Mouse (Mus musculus): Measurements from ENCODE around the gene Mrpl34.
"Not testable (repeated sequence)": the region's sequence is repeated elsewhere in the genome, so short reads cannot be mapped to it uniquely, and the experiment has no call there.

Gene Mrpl34

GRCm38 (mm10) chr8:71464513-71465500 lies at the start of gene Mrpl34:
TSS of gene Mrpl34 (plus strand) at chr8:71464959.
- DNase-seq, result peak; percentile 96

GRCm38 (mm10) chr8:71422121-71422520 lies 42.6 kb upstream of the Mrpl34 start:
- DNase-seq, result no peak

DNA sequence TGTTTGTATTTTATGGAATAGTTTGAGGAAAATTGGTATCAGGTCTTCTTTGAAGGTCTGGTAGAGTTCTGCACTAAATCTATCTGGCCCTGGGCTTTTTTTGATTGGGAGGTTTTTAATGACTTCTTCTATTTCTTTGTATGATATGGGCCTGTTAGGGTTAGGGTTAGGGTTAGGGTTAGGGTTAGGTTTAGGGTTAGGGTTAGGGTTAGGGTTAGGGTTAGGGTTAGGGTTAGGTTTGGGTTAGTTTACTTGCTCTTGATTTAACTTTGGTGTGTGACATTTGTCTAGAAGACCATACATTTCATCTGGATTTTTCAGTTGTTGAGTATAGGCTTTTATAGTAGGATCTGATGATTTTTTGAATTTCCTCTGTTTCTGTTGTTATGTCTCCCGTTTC lies 31.8 kb upstream of the Mrpl34 start:
- DNase-seq, result not testable (repeated sequence)

- DNase-seq, result no peak
Measured at GRCm38 (mm10) chr8:71437041-71437440, 27.7 kb upstream of the Mrpl34 start.

GRCm38 (mm10) chr8:71441404-71441803 lies 23.4 kb upstream of the Mrpl34 start:
- no peak for DNase-seq

DNA sequence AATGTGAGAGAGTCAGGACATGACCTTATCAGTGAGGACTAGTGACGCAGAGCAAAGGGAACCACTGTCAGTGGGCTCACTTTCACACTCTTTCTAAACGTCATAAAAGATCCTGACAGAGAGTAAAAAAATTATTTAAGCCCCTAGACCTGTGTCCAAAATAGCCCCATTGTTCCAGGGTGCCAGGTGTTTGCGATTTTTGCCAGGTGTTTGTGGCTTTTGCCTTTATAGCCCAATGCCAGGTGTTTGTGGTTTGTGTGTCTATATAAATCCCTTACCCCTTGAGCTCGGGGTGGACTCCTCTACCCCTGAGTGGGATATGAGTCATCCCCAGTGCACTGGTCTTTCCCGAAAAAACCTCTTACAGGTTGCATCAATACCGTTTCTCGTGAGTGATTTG lies 19.7 kb upstream of the Mrpl34 start:
- DNase-seq, result no peak

- DNase-seq, result no peak
Measured at GRCm38 (mm10) chr8:71451337-71451736, 13.4 kb upstream of the Mrpl34 start.

DNA sequence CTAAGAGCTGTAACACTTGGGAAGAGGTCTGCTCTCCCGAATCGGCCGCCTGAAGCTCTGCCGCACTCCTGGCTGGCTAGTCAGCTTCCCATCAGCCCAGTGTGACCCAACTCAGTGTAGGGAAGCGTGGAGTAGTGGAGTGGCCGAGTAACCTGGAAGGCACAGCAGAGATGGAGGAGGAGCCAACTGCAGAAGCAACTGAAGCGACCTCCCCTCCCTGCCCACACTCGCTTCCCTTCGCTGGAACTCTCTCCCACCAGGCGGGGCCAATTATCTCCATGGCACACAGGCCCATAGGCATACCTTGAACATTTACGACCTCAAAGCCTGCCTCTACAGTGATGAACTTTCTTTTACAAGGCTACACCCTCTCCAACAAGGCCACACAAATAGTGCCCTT lies 13.0 kb upstream of the Mrpl34 start:
- DNase-seq, result no peak

- DNase-seq, result no peak
Measured at GRCm38 (mm10) chr8:71452669-71453068, 12.1 kb upstream of the Mrpl34 start.

DNA sequence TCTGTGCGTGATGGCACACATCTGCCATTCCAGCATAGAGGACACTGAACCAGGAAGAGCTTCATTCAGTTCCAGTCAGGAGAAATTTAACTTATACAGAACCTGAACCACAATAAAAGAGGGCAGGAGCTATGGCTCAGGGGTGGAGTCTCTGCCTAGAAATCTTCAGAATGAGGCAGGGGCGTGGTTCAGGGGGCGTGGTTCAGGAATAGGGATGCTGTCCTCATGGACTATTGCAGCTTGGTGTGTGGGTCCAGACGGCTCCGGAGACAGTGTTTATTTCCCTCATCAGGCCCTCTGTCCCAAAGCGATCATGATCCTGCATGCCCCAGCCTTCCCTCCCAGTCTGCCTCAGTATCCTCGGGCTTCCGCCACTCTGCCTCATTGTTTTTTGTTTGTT lies 10.1 kb upstream of the Mrpl34 start:
- DNase-seq, result no peak

DNA sequence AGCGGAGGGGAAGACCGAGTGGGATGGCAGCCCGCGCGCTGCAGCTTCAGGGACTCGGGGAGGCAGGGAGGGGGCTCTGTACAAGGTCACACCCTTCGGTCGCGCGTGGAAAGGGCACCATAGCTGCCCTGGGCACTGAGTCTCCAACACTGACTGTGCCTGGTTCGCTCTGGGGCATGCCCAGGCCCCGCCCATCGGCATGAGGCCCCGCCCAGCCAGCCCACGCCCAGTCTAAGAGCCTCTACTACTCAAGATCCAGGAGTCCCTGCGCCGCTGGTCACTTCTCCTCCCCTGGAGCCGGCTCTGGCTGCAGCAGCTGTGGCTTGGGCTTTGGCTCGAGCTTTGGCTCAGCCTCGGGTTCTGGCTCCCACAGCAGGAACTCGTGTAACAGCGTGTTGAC lies 7.9 kb upstream of the Mrpl34 start:
- no peak for DNase-seq

DNA sequence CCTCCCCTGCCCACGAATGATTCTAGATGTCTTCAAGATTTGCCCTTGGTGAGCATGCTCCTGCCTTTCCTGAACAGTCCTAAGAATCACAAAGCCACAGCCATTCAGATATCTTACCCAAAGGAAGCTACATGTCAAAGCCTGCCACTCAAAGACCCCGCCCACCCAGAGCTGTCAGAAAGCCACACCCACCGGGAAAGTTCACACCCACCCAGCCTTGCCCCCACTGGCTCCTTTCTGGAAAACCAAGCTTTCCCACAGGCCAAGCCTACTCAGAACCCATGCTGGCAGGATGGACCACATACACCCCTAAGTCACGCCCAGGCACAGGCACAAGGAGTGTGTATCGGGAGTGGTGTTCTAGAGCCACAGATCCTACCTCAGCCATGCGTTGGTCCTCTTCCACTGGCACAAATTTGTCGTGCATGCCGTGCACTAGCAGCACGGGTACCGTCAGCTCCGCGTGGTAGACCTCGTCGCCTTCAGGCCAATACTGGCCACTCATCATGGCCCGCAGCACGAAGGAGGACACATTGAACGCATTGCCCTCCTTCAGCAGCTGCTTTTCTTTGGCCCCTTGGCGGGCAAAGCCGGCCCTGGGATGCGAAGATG lies 7.0 kb upstream of the Mrpl34 start:
- DNase-seq, result no peak

- DNase-seq, result no peak
Measured at GRCm38 (mm10) chr8:71460716-71461115, 4.0 kb upstream of the Mrpl34 start.

DNA sequence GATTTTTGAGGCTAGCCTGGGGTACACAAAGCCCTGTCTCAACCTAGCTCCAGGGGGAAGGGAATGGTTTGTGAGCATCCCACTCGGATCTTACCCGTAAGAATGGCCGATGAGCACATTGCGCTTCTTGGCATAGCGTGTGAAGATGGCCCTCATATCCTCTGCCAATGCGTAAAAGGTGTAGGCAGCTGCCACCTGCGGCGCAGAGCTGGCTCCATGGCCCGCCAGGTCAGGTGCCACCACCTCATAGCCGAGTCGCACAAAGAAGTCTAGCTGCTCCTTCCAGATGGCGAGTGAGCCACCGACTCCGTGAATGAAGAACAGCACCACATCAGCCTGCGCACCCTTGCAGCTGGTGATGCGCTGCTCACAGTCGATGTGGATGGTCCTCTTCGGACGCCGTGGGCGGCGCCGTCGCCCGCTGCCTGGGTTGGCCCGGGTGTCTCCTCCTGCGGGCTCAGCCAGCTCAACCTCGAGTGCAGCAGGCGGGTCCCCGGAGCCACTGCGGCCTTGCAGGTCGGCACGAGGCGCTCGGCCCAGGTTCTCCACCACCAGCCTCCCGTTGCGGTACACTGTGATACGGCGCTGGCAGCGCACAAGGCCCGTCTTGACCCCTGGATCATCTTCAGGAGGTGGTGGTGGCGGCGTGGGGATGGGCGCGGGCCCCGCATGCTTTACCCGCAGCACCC lies 3.5 kb upstream of the Mrpl34 start:
- DNase-seq, result no peak

DNA sequence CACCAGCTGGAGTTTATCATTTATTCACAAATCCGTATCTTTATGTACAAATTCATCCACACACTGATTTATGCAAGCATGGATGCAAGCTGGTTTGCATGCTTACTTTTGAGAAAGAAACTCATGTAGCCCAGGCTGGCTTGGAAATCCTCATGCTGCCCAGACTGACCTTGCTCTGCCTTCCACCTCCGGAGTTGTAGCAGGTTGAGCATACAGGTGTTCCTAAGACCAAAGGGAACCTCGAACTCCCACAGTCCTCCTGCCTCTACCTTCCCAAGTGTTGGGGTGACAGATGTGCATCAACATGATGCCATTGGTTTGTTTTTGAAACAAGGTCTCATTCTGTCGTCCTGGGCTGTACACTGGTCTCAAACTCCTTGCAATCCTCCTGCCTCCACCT lies 2.6 kb upstream of the Mrpl34 start:
- DNase-seq, result no peak

- DNase-seq, result peak; percentile 58
Measured at GRCm38 (mm10) chr8:71462786-71463185, 2.0 kb upstream of the Mrpl34 start.

DNA sequence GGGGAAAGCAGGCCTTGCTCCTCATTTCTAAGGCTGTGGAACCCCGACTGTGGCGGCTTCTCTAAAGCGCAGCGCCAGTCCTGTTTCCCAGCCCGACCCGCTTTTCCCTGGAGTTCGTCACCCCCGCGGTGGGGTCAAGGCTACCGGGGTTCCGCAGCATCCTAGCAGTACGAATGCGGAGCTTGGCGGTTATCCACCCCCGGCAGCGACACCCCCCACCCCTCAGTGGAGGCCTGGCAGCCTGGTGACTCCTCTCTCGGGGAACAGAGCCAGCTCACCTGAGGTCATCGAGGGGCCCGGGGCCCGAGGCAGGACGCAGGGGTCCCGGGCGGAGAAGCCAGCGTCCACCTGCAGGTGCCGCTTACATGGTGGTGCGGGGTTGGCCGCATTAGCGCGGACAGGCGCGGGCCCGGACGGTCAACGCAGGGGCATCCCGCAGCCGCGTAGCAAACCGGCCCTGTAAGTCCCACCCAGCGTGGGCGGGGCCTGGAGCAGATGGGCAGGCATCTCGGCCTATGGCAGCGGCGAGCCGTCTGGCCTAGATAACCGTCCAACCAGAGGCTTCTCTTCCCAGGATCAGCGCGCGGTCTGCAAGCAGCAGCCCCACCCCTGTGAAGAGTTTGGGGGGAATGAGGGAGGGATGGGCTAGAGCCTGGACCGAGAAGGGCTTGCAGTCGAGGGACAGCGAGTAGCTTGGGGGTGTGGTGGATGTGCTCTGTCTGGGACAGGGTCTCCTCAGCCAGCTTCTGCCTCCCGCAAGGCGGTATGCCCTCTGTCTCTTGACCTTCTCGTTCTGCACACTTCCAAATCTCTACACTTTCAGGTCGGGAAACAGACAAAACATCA lies 1.3 kb upstream of the Mrpl34 start, which contains the start of gene Abhd8:
Abhd8 (minus strand) TSS at position 468 of the 846 bp plus-strand sequence.
- DNase-seq, result peak; percentile 98

DNA sequence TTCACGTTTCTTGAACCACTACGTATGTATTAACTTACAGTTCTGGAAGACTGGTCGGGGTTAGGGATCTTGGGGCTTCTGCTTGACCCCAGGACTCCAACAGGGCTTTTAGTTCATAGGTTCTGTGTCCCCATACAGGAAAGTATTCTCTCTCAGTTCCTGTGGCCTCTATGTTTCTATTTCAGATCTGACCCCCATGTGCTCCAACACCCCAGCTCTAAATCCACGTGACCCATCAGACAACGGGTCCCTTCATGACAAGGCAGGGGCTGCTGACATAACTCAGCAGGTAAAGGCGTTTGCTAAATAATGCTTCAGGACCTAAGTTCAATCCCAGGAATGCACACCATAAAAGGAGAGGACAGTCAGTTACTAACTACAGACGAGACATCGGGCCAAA lies 974 bp downstream of the Mrpl34 start:
- no peak for DNase-seq

- DNase-seq, result no peak
Measured at GRCm38 (mm10) chr8:71466198-71466597, 1.4 kb downstream of the Mrpl34 start.

- DNase-seq, result no peak
Measured at GRCm38 (mm10) chr8:71467201-71467600, 2.4 kb downstream of the Mrpl34 start.

- DNase-seq, result no peak
Measured at GRCm38 (mm10) chr8:71468001-71468400, 3.2 kb downstream of the Mrpl34 start.

DNA sequence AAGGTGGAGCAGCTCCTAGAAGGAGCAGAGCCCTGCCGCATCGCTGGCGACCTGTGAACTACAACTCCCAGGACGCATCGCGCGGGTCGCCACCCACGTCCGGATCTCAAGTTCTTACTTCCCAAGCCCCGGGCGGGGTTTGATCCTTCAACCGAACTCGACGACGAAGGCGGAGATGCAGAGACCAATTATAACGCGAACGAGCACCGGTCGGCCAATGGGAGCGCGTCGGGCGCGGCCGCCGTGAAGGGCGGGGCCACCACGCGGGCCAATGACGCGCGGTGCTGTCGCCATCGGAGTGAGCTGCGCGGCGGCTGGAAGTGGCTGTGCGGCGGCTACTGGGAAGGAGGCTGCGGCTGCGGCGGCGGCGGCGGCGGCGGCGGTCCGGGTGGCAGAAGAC lies 4.2 kb downstream of the Mrpl34 start, which contains the start of gene Dda1:
Dda1 (plus strand) TSS at position 284 of the 400 bp plus-strand sequence.
- peak; percentile 98 for DNase-seq
